16 mouse cellular contexts compared by ENCODE assay signal in genomic region chr12:49649104-49650063, GRCm38 (mm10).
DNase-seq lines count a peak whose midpoint lies in the region; ATAC-seq and TF ChIP-seq lines count a peak whose summit lies in the region.
"Had no signal": no experiment of that assay in that cellular context is flagged by ENCODE, and none has a peak within 500 bp of the region (broad histone marks: within the 10 kb centered on the region; RNA-seq: fewer than 3 reads in every experiment).

No protein-coding gene starts in this region.

- H3K36me3 ChIP-seq in hindbrain, embryonic 14.5 days (replicated peaks; ENCODE audit: control insufficient read depth, insufficient read depth): no peaks in the 10 kb centered on the region
- H3K36me3 ChIP-seq in thymus, adult 2 months (ENCODE audit: control insufficient read depth, insufficient read depth, low read length): no peaks in the 10 kb centered on the region
- H3K36me3 ChIP-seq: limb, embryonic 10.5 days had no signal

- 0 out of 2 replicates have a peak, but pooled peaks cover 4% of the 10 kb centered on the region for H3K4me1 ChIP-seq in hindbrain, embryonic 14.5 days (replicated peaks; ENCODE audit: control insufficient read depth, insufficient read depth, low read length)
- H3K4me1 ChIP-seq in thymus, adult 2 months (replicated peaks; ENCODE audit: control insufficient read depth, insufficient read depth, low read length): no peaks in the 10 kb centered on the region
- H3K4me1 ChIP-seq: limb, embryonic 10.5 days had no signal

- WGBS in hindbrain, embryonic 14.5 days: 20% methylated on average over 3 of the region's 3 CpGs
- WGBS in thymus, adult 2 months: 57% methylated on average over 3 of the region's 3 CpGs

- H3K27me3 ChIP-seq in hindbrain, embryonic 14.5 days (ENCODE audit: control insufficient read depth, insufficient read depth, low read length): no peaks in the 10 kb centered on the region
- no peaks in the 10 kb centered on the region for H3K27me3 ChIP-seq in thymus, adult 2 months (ENCODE audit: control insufficient read depth, insufficient read depth, low read length)

- TF ChIP-seq POLR2A in thymus, adult 2 months (IDR thresholded peaks at IDR 0.05; ENCODE audit: control insufficient read depth, extremely low read depth, insufficient read depth, low read length, poor library complexity): no peak

- no peak overlapping the region for H3K4me2 ChIP-seq in hindbrain, embryonic 14.5 days (replicated peaks)

- peak; percentile 89; the same call in 1 of the 2 replicates for ATAC-seq in hindbrain, embryonic 14.5 days (ENCODE audit: low FRiP score)

- no peak for TF ChIP-seq CTCF in thymus, adult 2 months (IDR thresholded peaks at IDR 0.05; ENCODE audit: borderline replicate concordance, control insufficient read depth, extremely low read depth, insufficient read depth, low read length, poor library complexity)

- peak; percentile 8 to 18 for DNase-seq in cerebellum, postnatal 14 days
- DNase-seq in cerebellum, adult 18-20 months: no peak
- peak; percentile 3 for DNase-seq in adipocyte (ENCODE audit: low spot score)
- peak; percentile 36 for DNase-seq in hindbrain, embryonic 14.5 days (ENCODE audit: low spot score)
- DNase-seq in retina, embryonic 14.5 days (ENCODE audit: low spot score): peak; percentile 5
- DNase-seq in thymus, adult 2 months: no peak
- no peak for DNase-seq in kidney, adult 11 months
- no peak for DNase-seq in heart, adult 18-20 months
- DNase-seq: adrenal gland, postnatal 10 days; cerebellum, postnatal 36 days; gastrocnemius, postnatal 25 days; heart, postnatal 4 days; kidney, postnatal 14 days; lung, adult 2 months; thymus, postnatal 36 days had no signal

- H3K9ac ChIP-seq in hindbrain, embryonic 14.5 days: no peak overlapping the region

- H3K9me3 ChIP-seq in hindbrain, embryonic 14.5 days (ENCODE audit: control insufficient read depth, low read length): no peaks in the 10 kb centered on the region
- H3K9me3 ChIP-seq: limb, embryonic 10.5 days had no signal

- H3K4me3 ChIP-seq in hindbrain, embryonic 14.5 days (replicated peaks; ENCODE audit: low read length): no peak overlapping the region
- no peak overlapping the region for H3K4me3 ChIP-seq in thymus, adult 2 months (ENCODE audit: control insufficient read depth, insufficient read depth, low read length)
- H3K4me3 ChIP-seq: limb, embryonic 10.5 days had no signal

- no peak overlapping the region for H3K27ac ChIP-seq in hindbrain, embryonic 14.5 days
- H3K27ac ChIP-seq in thymus, adult 2 months (ENCODE audit: control insufficient read depth, insufficient read depth, low read length): no peak overlapping the region
- H3K27ac ChIP-seq: limb, embryonic 10.5 days had no signal

Comparison
In these comparisons a context has a peak if more than half of its experiments do, and no peak if none do; other contexts are left out.
1. DNase-seq: peak in cerebellum, postnatal 14 days (2 of 2), adipocyte (single experiment), hindbrain, embryonic 14.5 days (single experiment) and retina, embryonic 14.5 days (single experiment); none in cerebellum, adult 18-20 months (0 of 2), thymus, adult 2 months (single experiment), kidney, adult 11 months (single experiment) and heart, adult 18-20 months (0 of 2).